Mouse (Mus musculus) kidney, adult 8-10 months (tissue): ENCODE measurements at regions not wholly inside any gene's neighbourhood (a gene's known extent, or its start where the extent isn't known, plus 50 kb on each side); places are given as distances from the start of the nearest gene placed in this dataset.

Source experiments
- DNase-seq, 2 experiments: peaks; one replicate each; pipeline ENCODE4 v3.0.0; 2022

GRCm38 (mm10) chr7:31455775-31456174 lies 80.4 kb downstream of the Scgb1b3 start:
- peak in 1 of 2 experiments; percentile 5 for DNase-seq
